Mouse (Mus musculus) cortical plate, adult 2 months (tissue): ENCODE measurements around the gene Aip.

ENCODE experiments used
- CTCF ChIP-seq: fragments of 200-500 bp; IDR thresholded peaks from 2 replicates; pipeline ENCODE4 v1.5.1; 2011; ENCODE audit warnings: mild to moderate bottlenecking, control low read depth, low read length; ENCODE audit not compliant: insufficient read depth; ENCODE audit errors: extremely low read depth
- POLR2A ChIP-seq: fragments of 200-500 bp; IDR thresholded peaks from 2 replicates; pipeline ENCODE4 v1.6.1; 2011; ENCODE audit warnings: mild to moderate bottlenecking, low read length, control low read depth; ENCODE audit not compliant: insufficient read depth; ENCODE audit errors: extremely low read depth

DNA sequence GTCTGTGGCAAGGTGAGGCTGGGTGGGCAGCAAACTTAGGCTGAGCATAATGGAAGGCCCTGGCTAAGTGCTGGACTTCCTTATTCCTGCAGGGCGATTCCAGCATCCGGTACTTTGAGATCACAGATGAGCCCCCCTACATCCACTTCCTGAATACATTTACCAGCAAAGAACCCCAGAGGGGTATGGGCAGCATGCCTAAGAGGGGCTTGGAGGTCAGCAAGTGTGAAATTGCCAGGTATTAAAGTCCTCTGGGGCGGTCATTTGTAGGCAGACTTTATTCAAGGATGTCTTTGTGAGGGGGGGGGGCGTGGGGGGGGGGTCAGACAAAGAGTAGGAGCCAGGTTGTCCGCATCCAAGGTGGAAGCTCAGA lies 25.8 kb upstream of the Aip start:
- no peak for TF ChIP-seq POLR2A
- TF ChIP-seq CTCF = no peak
